Mouse (Mus musculus): ENCODE data around the gene Vill.

The Vill gene

GRCm38 (mm10) chr9:119109685-119110353, 57.2 kb downstream of the Vill start:
- DNase-seq (ENCODE audit: low spot score) = no peak

GRCm38 (mm10) chr9:119110640-119111039, 58.1 kb downstream of the Vill start:
- DNase-seq (ENCODE audit: low spot score) = no peak

- no peak for DNase-seq (ENCODE audit: low spot score)
Measured at GRCm38 (mm10) chr9:119114911-119115310, 62.3 kb downstream of the Vill start.

GRCm38 (mm10) chr9:119119409-119120167, 67.0 kb downstream of the Vill start:
- DNase-seq (ENCODE audit: low spot score) = no peak

- DNase-seq (ENCODE audit: low spot score) = no peak
Measured at GRCm38 (mm10) chr9:119120168-119120560, 67.6 kb downstream of the Vill start.
